24 mouse cellular contexts compared by ENCODE assay signal in the genomic region with DNA sequence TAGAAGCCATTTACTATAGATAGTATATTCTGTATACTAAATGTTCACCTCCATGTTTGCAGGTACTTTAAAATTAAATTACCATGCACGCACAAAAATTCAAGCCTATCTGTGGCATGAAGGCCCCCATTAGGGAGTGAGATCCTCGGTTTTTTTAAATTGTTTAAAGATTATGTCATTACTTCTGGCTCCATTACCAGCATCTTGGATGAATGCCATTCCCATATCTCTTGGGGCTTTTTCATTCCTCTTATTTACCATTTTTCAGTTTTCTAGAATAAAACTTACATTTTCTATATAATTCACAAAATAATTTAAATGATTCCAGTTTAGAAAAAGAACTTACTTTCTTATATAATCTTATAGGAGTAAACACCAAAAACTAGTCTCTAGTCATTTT. TPM values are rescaled to one million over a fixed set of nuclear protein-coding genes. Genes with fewer than 3 reads are reported as not detected.
DNase-seq lines count a peak whose midpoint lies in the region; ATAC-seq and TF ChIP-seq lines count a peak whose summit lies in the region.
"Had no signal": no experiment of that assay in that cellular context is flagged by ENCODE, and none has a peak within 500 bp of the region (broad histone marks: within the 10 kb centered on the region; RNA-seq: fewer than 3 reads in every experiment).

No protein-coding gene starts in this region.

- no peak overlapping the region for H3K4me2 ChIP-seq in lung, postnatal 0 days (replicated peaks; ENCODE audit: low read depth, low read length)
- H3K4me2 ChIP-seq: embryonic facial prominence, embryonic 13.5 days; embryonic facial prominence, embryonic 15.5 days; forebrain, embryonic 12.5 days had no signal

- WGBS in lung, postnatal 0 days, result 46% methylated on average over 2 of the region's 2 CpGs

- no peaks in the 10 kb centered on the region for H3K27me3 ChIP-seq in lung, postnatal 0 days (replicated peaks; ENCODE audit: insufficient read depth, low read length)
- H3K27me3 ChIP-seq: embryonic facial prominence, embryonic 13.5 days; embryonic facial prominence, embryonic 15.5 days; forebrain, embryonic 12.5 days had no signal

- H3K9ac ChIP-seq in lung, postnatal 0 days (replicated peaks; ENCODE audit: low read depth), result no peak overlapping the region
- H3K9ac ChIP-seq: embryonic facial prominence, embryonic 13.5 days; embryonic facial prominence, embryonic 15.5 days; forebrain, embryonic 12.5 days had no signal

- DNase-seq in adrenal gland, postnatal 10 days, result peak; percentile 6
- DNase-seq in adrenal gland, postnatal 14 days, result no peak
- DNase-seq in lung, postnatal 0 days (ENCODE audit: low spot score), result peak; percentile 33
- DNase-seq in lung, postnatal 10 days, result no peak
- DNase-seq in adipocyte (ENCODE audit: low spot score), result peak; percentile 26
- no peak for DNase-seq in frontal cortex, postnatal 14 days (ENCODE audit: low spot score in 2 of 2)
- DNase-seq: adrenal gland, adult 2 months; adrenal gland, postnatal 25 days; cerebellum, adult 11 months; cerebellum, adult 18-20 months; cerebellum, adult 8-10 months; cerebellum, adult 9-11 months; cerebellum, postnatal 14 days; cerebellum, postnatal 36 days; embryo, embryonic 11 days had no signal

- no peaks in the 10 kb centered on the region for H3K36me3 ChIP-seq in lung, postnatal 0 days (ENCODE audit: insufficient read depth, low read length)
- H3K36me3 ChIP-seq: embryonic facial prominence, embryonic 13.5 days; embryonic facial prominence, embryonic 15.5 days; forebrain, embryonic 10.5 days; forebrain, embryonic 12.5 days had no signal

- no peak for ATAC-seq in lung, postnatal 0 days
- ATAC-seq: activated CD4-positive, CD25-positive, alpha-beta regulatory T cell, adult 4 months; forebrain, embryonic 14.5 days; forebrain, embryonic 16.5 days; Patski had no signal

- H3K4me1 ChIP-seq in lung, postnatal 0 days (ENCODE audit: insufficient read depth, low read depth, low read length), result no peaks in the 10 kb centered on the region
- H3K4me1 ChIP-seq: embryonic facial prominence, embryonic 13.5 days; embryonic facial prominence, embryonic 15.5 days had no signal

- no peak for TF ChIP-seq EP300 in lung, postnatal 0 days (IDR thresholded peaks at IDR 0.05)

- H3K9me3 ChIP-seq in lung, postnatal 0 days (ENCODE audit: low read length), result no peaks in the 10 kb centered on the region
- H3K9me3 ChIP-seq: embryonic facial prominence, embryonic 13.5 days; embryonic facial prominence, embryonic 15.5 days; forebrain, embryonic 10.5 days; forebrain, embryonic 12.5 days had no signal

- no peak for TF ChIP-seq CTCF in lung, postnatal 0 days (IDR thresholded peaks at IDR 0.05)

- H3K4me3 ChIP-seq in lung, postnatal 0 days (ENCODE audit: low read depth, low read length), result no peak overlapping the region
- H3K4me3 ChIP-seq: embryonic facial prominence, embryonic 13.5 days; embryonic facial prominence, embryonic 15.5 days; erythroblast, embryonic 14.5 days; forebrain, embryonic 10.5 days; forebrain, embryonic 12.5 days had no signal

- H3K27ac ChIP-seq in lung, postnatal 0 days (ENCODE audit: low read length), result no peak overlapping the region
- H3K27ac ChIP-seq: embryonic facial prominence, embryonic 13.5 days; embryonic facial prominence, embryonic 15.5 days; forebrain, embryonic 10.5 days; forebrain, embryonic 12.5 days had no signal

RNA-seq across cellular contexts. Expression of a gene that starts 46.1 kb away (rescaled TPM):
- total RNA-seq in adrenal gland, postnatal 10 days (2021), result 10 to 100 TPM; 22.3 to 22.5 TPM
- total RNA-seq in adrenal gland, postnatal 14 days (2021), result 18.0 and 20.4 TPM in 2 replicates
- polyA plus RNA-seq in lung, postnatal 0 days (2015; fragmentation: Nextera tagmentation; extraction: Ambion mirVana), result 15.1 and 16.1 TPM in 2 replicates

RNA-seq across cellular contexts. Expression of a gene that starts 57.8 kb away (rescaled TPM):
- total RNA-seq in adrenal gland, postnatal 10 days (2021), result 10 to 100 TPM; 24.2 to 26.9 TPM
- total RNA-seq in adrenal gland, postnatal 14 days (2021), result 26.3 and 28.4 TPM in 2 replicates
- polyA plus RNA-seq in lung, postnatal 0 days (2015; fragmentation: Nextera tagmentation; extraction: Ambion mirVana), result 11.8 and 12.1 TPM in 2 replicates

Comparison
In these comparisons a context has a peak if more than half of its experiments do, and no peak if none do; other contexts are left out.
1. DNase-seq: peak in adrenal gland, postnatal 10 days (single experiment), lung, postnatal 0 days (single experiment) and adipocyte (single experiment); none in adrenal gland, postnatal 14 days (single experiment), lung, postnatal 10 days (single experiment) and frontal cortex, postnatal 14 days (0 of 2).